Comparison of ENCODE assay signal across 12 mouse cellular contexts in the genomic region with DNA sequence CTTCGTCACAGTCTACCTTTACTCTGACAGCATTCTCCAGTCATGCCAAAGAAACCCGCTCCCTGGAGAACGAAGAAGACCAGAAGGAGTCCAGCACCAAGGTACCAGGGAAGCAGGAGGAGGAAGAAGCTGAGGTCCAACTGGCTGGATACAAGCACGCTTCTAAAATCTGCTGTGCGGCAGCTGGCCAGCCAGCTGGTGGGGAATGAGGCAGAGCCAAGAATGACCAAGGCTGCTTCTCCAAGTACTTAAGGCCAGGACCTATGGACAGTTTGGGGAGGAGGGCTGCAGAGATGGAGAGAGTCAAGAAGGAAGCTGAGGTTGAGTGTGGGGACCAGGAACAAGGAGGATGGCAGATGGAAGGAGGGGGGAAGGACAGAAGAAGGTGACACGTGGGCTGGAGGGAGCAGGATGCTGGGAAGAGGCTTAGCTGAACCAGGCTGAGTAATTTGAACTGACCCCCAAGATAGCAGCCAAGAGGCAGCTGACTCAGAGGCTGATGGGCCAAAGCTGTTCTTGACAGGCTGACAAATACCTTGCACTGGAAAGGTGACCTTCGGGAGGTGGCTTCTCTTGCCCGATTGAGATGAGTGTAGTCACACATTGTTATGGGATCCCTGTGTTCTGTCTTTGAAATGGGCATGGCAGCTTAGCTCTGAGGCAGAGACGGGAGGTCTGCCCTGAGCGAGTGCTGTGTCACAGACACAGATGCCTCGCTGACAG. TPM values are rescaled to one million over a fixed set of nuclear protein-coding genes. Genes with fewer than 3 reads are reported as not detected.
DNase-seq lines count a peak whose midpoint lies in the region; ATAC-seq and TF ChIP-seq lines count a peak whose summit lies in the region.
"Had no signal": no experiment of that assay in that cellular context is flagged by ENCODE, and none has a peak within 500 bp of the region (broad histone marks: within the 10 kb centered on the region; RNA-seq: fewer than 3 reads in every experiment).

No protein-coding gene starts in this region.

- peak; percentile 50 for DNase-seq in left cerebral cortex, postnatal 4 days
- DNase-seq in left cerebral cortex, postnatal 36 days (ENCODE audit: low spot score in 2 of 2) = no peak
- peak; percentile 40 for DNase-seq in gastrocnemius, postnatal 10 days
- DNase-seq in lung, postnatal 36 days = peak; percentile 40
- no peak for DNase-seq in midbrain, postnatal 0 days (ENCODE audit: low spot score)
- DNase-seq: cerebellum, adult 9-10 months; kidney, adult 2 months; right cerebral cortex, postnatal 4 days had no signal

- TF ChIP-seq CTCF in midbrain, postnatal 0 days (IDR thresholded peaks at IDR 0.05) = no peak

- H3K9ac ChIP-seq in heart, embryonic 12.5 days = 0 out of 2 replicates have a peak overlapping the region, but pooled peaks have one; percentile 10
- H3K9ac ChIP-seq in midbrain, embryonic 15.5 days = no peak overlapping the region
- H3K9ac ChIP-seq in midbrain, postnatal 0 days (replicated peaks; ENCODE audit: low read length, poor library complexity, severe bottlenecking) = no peak overlapping the region
- H3K9ac ChIP-seq: neural tube, embryonic 13.5 days had no signal

- no peaks in the 10 kb centered on the region for H3K27me3 ChIP-seq in heart, embryonic 12.5 days (replicated peaks)
- no peaks in the 10 kb centered on the region for H3K27me3 ChIP-seq in midbrain, embryonic 15.5 days (replicated peaks)
- H3K27me3 ChIP-seq in midbrain, postnatal 0 days (ENCODE audit: insufficient read depth, low read length) = no peaks in the 10 kb centered on the region
- H3K27me3 ChIP-seq: neural tube, embryonic 13.5 days had no signal

- no peaks in the 10 kb centered on the region for H3K36me3 ChIP-seq in heart, embryonic 12.5 days
- no peaks in the 10 kb centered on the region for H3K36me3 ChIP-seq in midbrain, embryonic 15.5 days (replicated peaks)
- H3K36me3 ChIP-seq in midbrain, postnatal 0 days (ENCODE audit: insufficient read depth, low read length) = no peaks in the 10 kb centered on the region
- H3K36me3 ChIP-seq: neural tube, embryonic 13.5 days had no signal

- H3K4me2 ChIP-seq in heart, embryonic 12.5 days = peak overlapping the region; percentile 14; the same call in 1 of the 2 replicates
- H3K4me2 ChIP-seq in midbrain, embryonic 15.5 days = no peak overlapping the region
- H3K4me2 ChIP-seq in midbrain, postnatal 0 days (ENCODE audit: low read depth, low read length, poor library complexity, severe bottlenecking) = no peak overlapping the region
- H3K4me2 ChIP-seq: neural tube, embryonic 13.5 days had no signal

- H3K4me1 ChIP-seq in heart, embryonic 12.5 days (replicated peaks) = peaks cover 40% of the 10 kb centered on the region
- H3K4me1 ChIP-seq in midbrain, embryonic 15.5 days = peaks cover 4% of the 10 kb centered on the region
- peaks cover 3% of the 10 kb centered on the region; the same call in 1 of the 2 replicates for H3K4me1 ChIP-seq in midbrain, postnatal 0 days (ENCODE audit: insufficient read depth, low read length)

- H3K27ac ChIP-seq in heart, embryonic 12.5 days (ENCODE audit: poor library complexity, severe bottlenecking) = peak overlapping the region; percentile 84
- no peak overlapping the region for H3K27ac ChIP-seq in midbrain, embryonic 15.5 days
- no peak overlapping the region for H3K27ac ChIP-seq in midbrain, postnatal 0 days (ENCODE audit: low read depth, low read length)
- H3K27ac ChIP-seq: neural tube, embryonic 13.5 days had no signal

- 39% methylated on average over 11 of the region's 11 CpGs for WGBS in heart, embryonic 12.5 days
- WGBS in midbrain, embryonic 15.5 days = 79% methylated on average over 11 of the region's 11 CpGs
- 82% methylated on average over 11 of the region's 11 CpGs for WGBS in midbrain, postnatal 0 days

- H3K9me3 ChIP-seq in heart, embryonic 12.5 days (replicated peaks) = no peaks in the 10 kb centered on the region
- no peaks in the 10 kb centered on the region for H3K9me3 ChIP-seq in midbrain, embryonic 15.5 days
- 0 out of 2 replicates have a peak, but pooled peaks cover 3% of the 10 kb centered on the region for H3K9me3 ChIP-seq in midbrain, postnatal 0 days (ENCODE audit: low read length)
- H3K9me3 ChIP-seq: neural tube, embryonic 13.5 days had no signal

- ATAC-seq in heart, embryonic 12.5 days (ENCODE audit: insufficient number of reproducible peaks, low FRiP score) = peak; percentile 82
- ATAC-seq in midbrain, embryonic 15.5 days (replicated peaks) = no peak
- no peak for ATAC-seq in midbrain, postnatal 0 days (ENCODE audit: low FRiP score)

- intact Hi-C loops in left cerebral cortex, postnatal 4 days (cut with DNase I) = no loop called here
- intact Hi-C loops in left cerebral cortex, postnatal 36 days (cut with DNase I) = no loop called here

- no peak overlapping the region for H3K4me3 ChIP-seq in heart, embryonic 12.5 days
- H3K4me3 ChIP-seq in midbrain, embryonic 15.5 days = no peak overlapping the region
- H3K4me3 ChIP-seq in midbrain, postnatal 0 days (ENCODE audit: low read depth, low read length) = no peak overlapping the region
- H3K4me3 ChIP-seq: neural tube, embryonic 13.5 days had no signal

RNA-seq across cellular contexts. Expression of gene Togaram2, which starts 25.0 kb away (rescaled TPM):
- 1 to 10 TPM in 1 of 2 experiments, under 1 TPM in 1; 0.86 to 1.8 TPM for total RNA-seq in left cerebral cortex, postnatal 4 days (2021)
- 1 to 10 TPM; 1.1 to 5.5 TPM for total RNA-seq in left cerebral cortex, postnatal 36 days (2021)
- total RNA-seq in gastrocnemius, postnatal 10 days (2021) = under 1 TPM; 0.38 to 0.49 TPM
- 2.7 and 2.9 TPM in 2 replicates for polyA plus RNA-seq in heart, embryonic 12.5 days (2016; fragmentation: Nextera tagmentation; extraction: Ambion mirVana)
- 0.48 and 0.68 TPM in 2 replicates for polyA plus RNA-seq in midbrain, embryonic 15.5 days (2015; fragmentation: Nextera tagmentation; extraction: Ambion mirVana)
- total RNA-seq in midbrain, postnatal 0 days (2014; rRNA removed) = 4.5 and 5.0 TPM in 2 replicates
- polyA plus RNA-seq in midbrain, postnatal 0 days (2015; fragmentation: Nextera tagmentation; extraction: Ambion mirVana) = 1.2 and 1.7 TPM in 2 replicates
- total RNA-seq: liver, adult 2 months had no signal
- polyA plus RNA-seq: liver, adult 2 months had no signal

RNA-seq across cellular contexts. Expression of gene Pcare, which starts 54.6 kb away (rescaled TPM):
- under 1 TPM; 0.08 to 0.12 TPM for total RNA-seq in left cerebral cortex, postnatal 4 days (2021)
- under 1 TPM; 0.35 to 0.41 TPM for total RNA-seq in left cerebral cortex, postnatal 36 days (2021)
- total RNA-seq in gastrocnemius, postnatal 10 days (2021) = under 1 TPM in 1 of 2 experiments, not detected in 1; 0.05 TPM
- not detected in 2 replicates for polyA plus RNA-seq in heart, embryonic 12.5 days (2016; fragmentation: Nextera tagmentation; extraction: Ambion mirVana)
- polyA plus RNA-seq in midbrain, embryonic 15.5 days (2015; fragmentation: Nextera tagmentation; extraction: Ambion mirVana) = not detected in 2 replicates
- 0.11 TPM in 1 of 2 replicates, not detected in the other for total RNA-seq in midbrain, postnatal 0 days (2014; rRNA removed)
- not detected in 2 replicates for polyA plus RNA-seq in midbrain, postnatal 0 days (2015; fragmentation: Nextera tagmentation; extraction: Ambion mirVana)
- total RNA-seq: liver, adult 2 months had no signal
- polyA plus RNA-seq: kidney, adult 2 months; liver, adult 2 months; neural tube, embryonic 13.5 days had no signal

Comparison
In these comparisons a context has a peak if more than half of its experiments do, and no peak if none do; other contexts are left out.
1. DNase-seq: peak in left cerebral cortex, postnatal 4 days (single experiment), gastrocnemius, postnatal 10 days (single experiment) and lung, postnatal 36 days (single experiment); none in left cerebral cortex, postnatal 36 days (0 of 2) and midbrain, postnatal 0 days (single experiment).